Mouse (Mus musculus) heart, adult 18-20 months (tissue): Measurements from ENCODE around the gene Kcnh4. TPM values are rescaled to one million over a fixed set of nuclear protein-coding genes. Genes with fewer than 3 reads are reported as not detected.

ENCODE experiments used
- DNase-seq, 2 experiments: peaks; one replicate each; pipeline ENCODE4 v3.0.0; 2021 to 2022; ENCODE audit warnings: mixed read lengths in 1 of 2
- long read RNA-seq, 2 experiments: library from polyadenylated mRNA; stranded (forward); transcript quantifications; one replicate each; pipeline ENCODE4 v2.0.0; 2021
- total RNA-seq, 2 experiments: library from RNA; stranded (reverse); gene quantifications; 2 replicates each; pipeline ENCODE4 v1.2.3; 2021

The Kcnh4 gene
- not detected for total RNA-seq
- long read RNA-seq, experiment 1, result 0 reads
- long read RNA-seq, experiment 2, result 0 reads

DNA sequence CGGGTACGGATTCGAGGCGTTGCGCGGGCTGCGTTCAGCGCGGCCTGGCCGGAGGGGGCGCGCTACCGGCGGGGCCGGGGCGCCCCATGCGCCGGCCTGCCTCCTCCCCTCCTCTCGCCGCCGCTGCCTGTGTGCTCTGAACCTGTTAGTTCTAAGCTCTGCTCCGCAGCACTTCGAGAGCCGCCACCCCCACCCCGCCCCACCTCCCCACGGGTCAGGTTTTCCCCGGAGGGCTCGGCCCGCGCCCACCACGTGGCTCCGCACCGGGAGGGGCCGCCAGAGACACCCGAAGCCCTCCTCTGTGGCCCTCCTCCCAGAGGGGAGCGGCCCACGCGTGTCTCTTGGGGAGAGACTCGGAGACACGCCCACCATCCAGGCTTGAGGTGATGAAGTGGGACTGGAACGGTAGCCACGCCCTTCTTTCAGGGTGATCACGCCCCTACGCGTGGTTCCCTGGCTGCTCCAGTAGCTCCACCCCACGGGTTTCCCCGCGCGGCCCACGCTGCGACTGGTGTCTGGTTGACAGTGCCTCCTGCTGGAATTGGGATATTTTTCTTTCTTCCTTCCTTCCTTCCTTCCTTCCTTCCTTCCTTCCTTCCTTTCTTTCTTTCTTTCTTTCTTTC is at the start of gene Kcnh4:
Kcnh4 (minus strand) TSS at position 332 of the 623 bp plus-strand sequence.
- DNase-seq, result peak; percentile 22 to 55

DNA sequence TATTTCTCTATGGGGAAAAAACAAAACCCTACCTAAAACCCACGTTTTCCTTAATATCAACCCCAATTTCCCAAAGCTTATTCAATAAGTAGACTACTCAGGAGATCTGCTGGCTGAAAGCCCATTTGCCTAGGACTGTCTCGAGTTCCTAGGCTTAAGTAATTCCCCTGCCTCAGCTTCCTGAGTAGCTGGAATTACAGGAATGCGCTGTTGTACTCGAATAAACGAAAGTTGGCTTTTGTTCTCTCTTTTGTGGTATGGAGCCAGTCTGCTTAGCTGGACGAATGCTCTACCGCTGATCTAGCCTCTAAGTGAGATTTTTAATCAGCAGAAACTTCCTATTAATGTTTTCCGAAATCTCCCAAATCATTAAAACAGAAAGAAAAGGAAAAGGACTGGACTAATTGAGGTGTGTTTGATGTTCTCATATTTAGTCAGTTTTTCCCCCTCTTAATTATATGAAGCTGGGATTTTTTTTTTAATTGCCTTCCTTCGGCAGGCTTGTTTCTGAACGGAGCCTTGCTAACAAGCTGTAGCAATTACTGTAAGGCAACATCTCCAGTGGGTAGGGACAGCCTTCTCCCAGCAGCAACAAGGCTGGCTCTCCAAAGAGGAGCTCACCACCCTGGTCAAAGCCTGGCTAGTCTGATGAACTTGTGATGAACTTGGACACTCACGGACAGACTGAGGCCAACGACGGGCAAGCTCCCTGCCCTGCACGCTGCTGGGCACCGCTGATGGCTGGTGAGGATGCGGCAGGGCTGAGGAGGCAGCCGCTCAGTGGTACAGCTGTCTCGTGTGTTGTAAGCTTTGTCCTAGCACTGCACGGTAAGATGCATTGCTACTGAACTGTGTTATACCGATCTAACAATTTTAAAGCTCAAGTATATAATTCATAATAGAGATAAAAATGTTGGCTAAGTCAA is 46.9 kb upstream of the Kcnh4 start:
- DNase-seq, result no peak

DNA sequence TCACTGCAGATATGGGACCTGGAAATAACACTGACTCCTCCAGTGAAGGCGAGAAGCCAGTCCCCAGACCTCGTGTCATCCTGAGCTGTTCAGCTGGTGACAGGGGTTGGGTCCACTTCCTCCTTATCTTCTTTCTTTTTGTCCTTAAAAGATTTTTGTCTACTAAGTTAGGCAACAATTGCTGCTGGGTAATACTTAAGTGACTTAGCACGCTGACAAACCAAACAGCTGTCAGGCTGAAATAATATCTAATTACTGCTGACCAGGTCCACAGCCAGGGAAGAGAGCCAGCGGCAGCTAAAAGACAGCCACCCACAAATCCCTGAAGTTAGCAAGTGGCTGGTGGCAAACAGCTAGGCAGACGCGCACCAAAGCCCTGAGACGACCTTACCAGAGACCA is 45.8 kb upstream of the Kcnh4 start:
- DNase-seq, result peak; percentile 54 to 56

DNA sequence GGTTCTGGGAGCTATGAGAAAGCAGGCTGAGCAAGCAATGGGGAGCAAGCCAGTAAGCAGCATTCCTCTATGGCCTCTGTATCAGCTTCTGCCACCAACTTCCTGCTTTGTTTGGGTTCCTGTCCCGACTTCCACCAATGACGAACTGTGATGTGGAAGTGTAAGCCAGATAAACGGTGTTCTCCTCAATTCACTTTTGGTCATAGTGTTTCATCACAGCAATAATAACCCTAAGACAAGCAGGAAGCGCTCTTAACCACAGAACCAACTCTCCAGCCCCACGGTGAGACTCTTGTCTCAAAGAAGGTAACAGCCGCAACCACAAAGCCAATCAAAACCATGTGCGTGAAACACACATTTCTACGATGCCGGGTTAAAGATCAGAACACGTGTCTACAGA is 44.7 kb upstream of the Kcnh4 start:
- no peak for DNase-seq

DNA sequence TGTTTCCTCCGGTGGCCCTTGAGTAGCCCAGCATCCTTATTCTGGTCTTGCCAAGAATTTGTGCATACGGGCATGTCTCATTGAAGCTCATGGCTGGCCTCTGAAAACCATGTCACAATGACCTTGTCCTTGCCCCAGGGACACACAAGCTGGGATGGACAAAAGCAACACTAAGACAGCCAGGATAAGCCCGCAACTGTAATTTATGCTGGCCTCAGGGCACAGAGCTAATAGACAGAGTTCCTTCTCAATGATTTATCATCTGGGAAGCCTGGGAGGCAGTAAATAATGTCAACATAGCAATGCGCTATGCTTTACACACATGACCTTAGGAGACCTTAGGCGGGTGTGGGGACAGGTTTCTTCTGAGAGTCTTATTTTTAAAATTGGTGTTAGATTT is 39.7 kb upstream of the Kcnh4 start:
- no peak for DNase-seq

DNA sequence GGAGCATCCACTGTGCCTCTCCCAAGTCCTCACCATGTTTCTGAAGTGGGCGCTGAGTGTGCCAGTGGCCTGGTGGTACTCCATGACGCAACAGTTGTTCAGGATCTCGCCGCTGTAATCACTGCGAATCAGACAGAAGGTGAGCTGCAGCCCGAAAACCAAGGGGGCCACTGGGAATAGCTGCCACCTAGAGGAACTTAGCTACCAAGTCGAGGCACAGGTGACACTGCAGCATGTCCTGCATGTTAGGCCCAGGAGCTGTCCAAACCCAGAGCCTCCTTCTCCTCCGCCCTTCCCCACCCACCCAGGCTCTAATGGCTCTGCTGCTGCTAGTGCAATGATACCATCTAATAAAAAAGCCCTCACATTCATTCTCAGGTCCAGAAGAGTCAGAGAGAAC is 36.8 kb upstream of the Kcnh4 start:
- no peak for DNase-seq

DNA sequence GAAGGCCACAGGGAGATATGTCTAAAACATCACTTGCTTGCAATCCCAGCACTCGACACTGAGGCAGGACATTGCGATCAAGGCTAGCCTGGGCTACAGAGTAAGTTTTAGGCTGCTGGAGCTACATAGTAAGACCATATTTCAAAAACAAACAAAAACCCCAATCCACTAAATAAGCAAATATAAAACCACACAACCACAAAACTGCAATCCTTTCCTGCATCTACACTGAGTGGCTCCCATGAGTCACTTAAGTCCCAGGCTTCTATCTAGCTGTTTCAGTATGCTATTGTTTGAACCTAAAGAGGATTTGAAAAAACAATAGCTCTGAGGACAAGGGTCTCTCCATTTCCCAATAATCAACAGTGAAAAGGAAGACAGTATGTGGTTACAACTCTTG is 35.6 kb upstream of the Kcnh4 start:
- no peak for DNase-seq

DNA sequence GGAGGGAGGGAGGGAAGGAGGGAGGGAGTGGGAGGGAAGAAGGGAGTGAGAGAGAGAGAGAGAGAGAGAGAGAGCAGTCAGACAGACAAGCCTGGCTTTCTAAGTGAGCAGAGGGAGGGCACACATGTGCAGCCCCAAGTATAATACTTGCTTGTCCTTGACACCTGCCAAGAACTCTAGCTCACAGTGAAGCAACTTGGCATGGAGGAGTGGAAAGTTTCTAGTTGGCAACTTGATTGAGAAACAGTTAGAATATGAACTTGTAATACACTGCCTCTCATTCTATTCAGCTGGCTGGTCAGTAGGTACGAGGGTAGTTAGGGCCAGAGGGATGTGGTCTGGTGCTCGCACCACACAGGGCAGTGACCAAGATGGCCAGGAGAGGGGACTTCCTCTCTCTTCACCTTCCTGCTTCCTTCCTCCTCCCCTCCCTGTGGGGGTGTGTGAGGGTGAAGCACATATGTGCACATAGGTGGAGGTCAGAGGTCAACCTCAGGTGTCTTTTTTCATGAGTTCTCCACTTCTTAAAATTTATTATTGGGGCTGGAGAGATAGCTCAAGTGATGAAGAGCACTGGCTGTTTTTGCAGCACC is 31.8 kb upstream of the Kcnh4 start:
- DNase-seq, result peak; percentile 77 to 82

DNA sequence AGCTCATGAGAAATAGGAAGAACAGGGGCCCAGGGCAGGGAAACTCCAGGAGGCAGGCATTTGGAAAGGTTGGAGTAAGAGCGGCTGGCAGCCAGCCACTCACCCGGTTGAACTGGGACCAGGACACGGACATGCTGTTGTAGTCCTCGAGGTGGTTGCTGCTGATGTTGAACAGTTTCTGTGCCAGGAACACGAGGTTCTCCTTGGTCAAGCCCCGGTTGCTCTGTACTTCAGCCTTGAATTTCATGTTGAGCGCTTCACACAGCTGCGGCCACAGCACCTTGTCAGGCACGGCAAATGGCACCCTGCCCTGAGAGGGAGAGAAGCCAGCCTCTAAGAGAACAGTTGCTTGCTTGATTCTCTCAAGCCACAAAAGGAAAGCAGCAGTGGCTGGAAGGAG is 30.9 kb upstream of the Kcnh4 start:
- DNase-seq, result peak; percentile 81 to 83

DNA sequence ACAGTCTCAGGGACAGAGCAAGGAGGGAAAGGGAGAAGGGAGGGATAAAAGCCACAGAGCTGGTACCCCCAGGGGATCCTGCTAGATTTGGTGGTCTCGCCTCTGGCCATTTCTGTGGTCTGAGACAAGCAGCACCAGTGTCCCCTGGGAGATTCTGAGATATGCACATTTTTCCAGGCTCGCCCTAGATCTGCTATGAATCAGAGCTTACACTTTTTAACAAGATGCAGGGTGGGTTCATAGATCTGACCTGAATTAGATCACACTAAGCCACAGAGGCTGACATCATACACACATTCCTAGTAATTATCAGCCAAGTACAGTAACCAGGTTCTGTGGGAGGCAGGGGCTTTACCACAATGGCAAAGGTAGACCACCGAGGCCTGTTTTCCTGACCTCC is 30.0 kb upstream of the Kcnh4 start:
- no peak for DNase-seq

DNA sequence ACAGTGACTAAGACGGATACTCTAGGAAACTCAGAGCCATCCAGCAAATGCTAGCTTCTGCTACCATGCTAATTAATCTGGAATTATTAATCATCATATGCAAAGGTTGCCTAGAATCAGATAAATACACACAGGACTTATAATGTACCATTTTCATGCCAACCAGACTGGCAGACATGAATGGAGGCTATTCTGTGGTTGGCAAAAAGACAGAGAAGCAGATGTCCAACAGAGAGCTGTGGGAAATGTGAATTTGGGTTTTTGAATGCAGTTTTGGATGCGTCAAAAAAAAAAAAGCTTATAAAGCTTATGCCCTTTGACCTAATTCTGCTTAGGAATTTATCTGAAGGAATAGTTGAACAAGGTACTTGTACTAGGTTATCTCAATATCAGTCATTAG is 26.0 kb upstream of the Kcnh4 start:
- no peak for DNase-seq

DNA sequence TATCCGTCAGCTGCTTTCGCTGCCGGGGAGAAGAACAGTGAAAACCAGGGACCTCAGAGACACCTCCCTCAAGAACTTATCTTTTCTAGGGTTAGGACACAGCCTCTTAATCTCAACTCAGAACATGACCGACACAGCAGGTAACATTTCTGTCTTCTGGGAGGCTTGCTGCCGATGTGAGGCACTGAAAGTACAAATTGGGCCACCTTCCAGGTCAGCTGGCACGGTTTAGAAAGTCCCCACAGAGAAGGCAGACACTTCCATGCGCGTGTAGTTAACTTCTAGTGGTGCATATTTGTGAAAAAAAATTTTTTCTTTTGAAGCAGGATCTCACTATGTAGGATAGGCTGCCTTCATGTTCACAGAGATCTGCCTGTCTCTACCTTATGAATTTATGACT is 24.5 kb upstream of the Kcnh4 start:
- no peak for DNase-seq

DNA sequence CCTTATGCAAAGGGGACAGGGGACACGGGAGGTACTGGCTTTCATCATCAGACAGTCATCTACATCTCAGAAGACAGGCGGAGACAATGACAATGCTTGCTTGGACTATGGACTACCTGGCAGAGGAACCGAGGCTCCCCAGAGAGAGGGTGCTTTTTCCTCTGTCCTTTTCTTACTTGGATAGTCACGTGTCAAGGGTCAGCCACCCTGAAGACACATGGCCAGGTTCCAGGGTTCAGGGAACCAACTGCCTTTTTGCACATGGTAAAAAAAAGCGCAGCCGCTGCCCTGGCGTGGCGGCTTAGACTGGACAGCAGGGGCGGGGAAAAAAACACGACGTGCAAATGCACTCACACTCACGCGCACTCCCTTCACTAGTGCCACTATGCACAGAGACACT is 22.8 kb upstream of the Kcnh4 start:
- DNase-seq, result no peak

DNA sequence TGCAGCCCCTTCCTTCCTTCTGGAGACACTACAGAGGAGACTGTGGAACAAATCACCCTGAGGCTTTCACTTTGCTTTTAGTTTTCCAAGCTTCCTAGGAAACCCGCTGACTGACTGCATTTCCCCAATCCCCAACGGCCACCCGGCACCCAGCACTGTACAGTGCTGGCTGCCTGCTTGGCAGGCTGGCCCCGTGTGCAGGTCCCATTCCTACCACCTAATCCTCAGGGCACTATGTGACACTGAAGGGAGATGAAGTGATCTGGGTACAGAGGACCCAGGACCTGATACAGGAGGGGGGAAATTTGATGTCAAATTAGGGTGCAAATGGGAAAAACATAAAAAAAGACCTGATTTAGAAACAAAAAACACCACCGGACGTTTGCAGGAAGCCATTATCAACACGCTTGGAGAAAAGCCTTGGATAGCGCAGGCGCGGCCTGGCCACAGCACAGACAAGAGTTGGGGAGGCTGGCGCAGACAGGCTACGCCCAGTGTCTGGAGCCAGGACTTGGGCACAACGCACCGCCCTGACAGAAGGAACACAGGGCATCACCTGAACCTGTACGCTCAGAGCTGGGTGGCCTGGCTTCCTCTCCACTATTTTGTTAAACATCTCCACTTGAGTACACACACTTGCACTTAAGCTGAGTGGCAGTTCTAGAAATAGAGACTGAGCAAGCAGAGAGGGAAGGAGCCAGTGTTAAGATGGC is 22.2 kb upstream of the Kcnh4 start:
- peak in 1 of 2 experiments; percentile 36 for DNase-seq

DNA sequence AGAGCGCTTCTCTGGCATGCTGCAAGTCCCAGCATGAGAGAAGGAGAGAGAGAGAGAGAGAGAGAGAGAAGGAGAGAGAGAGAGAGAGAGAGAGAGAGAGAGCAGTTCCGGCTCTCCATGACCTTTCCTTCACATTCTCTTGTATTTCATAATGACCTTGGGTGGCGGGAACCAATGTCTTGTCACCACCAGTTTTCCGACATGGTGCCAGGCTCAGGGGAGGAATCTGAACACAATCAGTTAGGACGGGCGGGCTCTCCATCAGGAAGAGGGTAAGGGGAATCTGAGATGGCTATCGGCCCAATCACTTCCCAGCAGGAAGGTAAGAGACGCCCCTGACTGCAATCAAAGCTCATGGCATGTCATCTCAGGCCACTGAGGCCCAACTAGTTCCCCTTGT is 20.5 kb upstream of the Kcnh4 start:
- no peak for DNase-seq

DNA sequence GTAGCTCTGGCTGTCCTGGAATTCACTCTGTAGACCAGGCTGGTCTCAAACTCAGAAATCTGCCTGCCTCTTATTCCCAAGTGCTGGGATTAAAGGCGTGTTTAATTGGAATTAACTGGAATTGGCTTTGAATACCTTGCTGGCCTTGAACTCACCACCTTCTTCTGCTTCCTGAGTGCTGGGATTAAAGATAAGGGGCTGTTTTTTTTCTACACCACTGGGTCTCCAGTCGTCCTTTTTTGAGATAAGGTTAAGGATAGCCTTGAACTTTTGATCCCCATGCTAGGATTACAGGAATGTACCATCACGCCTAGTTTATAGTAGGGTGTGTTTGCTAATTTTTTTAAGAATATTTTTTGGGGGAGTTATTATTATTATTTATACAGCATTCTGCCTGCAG is 18.3 kb upstream of the Kcnh4 start:
- no peak for DNase-seq

DNA sequence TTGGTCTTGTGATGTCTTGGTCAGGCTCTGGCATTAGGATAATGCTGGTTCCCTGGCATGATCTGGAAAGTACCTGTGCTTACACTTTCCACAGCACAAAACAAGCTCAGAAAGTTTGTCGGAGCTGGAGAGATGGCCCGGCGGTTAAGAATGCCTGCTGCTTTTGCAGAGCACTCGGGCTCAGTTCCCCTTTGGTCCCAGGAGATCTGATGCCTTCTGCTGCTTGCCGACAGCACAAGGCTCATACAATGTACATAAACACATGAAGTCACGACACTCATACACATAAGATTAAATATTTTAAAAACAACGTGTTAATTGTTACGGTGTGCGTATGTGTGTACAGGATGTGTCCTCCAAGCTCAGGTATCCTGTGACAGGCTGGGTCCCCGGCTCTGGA is 16.2 kb upstream of the Kcnh4 start:
- DNase-seq, result no peak

DNA sequence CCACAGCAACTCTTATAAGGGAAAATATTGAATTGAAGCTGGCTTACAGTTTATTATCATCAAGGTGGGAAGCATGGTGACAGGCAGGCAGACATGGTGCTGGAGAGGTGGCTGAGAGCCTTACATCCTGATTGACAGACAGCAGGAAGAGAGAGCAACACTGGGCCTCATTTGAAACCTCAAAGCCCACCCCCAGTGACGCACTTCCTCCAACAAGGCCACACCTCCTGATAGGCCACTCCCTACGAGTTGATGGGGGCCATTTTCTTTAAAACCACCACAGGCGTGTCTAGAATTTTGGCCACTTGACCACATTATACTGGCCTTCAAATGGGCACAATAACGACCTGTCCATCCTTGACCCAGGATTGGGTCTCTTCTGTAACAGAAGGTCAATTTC is 14.5 kb upstream of the Kcnh4 start:
- DNase-seq, result no peak

DNA sequence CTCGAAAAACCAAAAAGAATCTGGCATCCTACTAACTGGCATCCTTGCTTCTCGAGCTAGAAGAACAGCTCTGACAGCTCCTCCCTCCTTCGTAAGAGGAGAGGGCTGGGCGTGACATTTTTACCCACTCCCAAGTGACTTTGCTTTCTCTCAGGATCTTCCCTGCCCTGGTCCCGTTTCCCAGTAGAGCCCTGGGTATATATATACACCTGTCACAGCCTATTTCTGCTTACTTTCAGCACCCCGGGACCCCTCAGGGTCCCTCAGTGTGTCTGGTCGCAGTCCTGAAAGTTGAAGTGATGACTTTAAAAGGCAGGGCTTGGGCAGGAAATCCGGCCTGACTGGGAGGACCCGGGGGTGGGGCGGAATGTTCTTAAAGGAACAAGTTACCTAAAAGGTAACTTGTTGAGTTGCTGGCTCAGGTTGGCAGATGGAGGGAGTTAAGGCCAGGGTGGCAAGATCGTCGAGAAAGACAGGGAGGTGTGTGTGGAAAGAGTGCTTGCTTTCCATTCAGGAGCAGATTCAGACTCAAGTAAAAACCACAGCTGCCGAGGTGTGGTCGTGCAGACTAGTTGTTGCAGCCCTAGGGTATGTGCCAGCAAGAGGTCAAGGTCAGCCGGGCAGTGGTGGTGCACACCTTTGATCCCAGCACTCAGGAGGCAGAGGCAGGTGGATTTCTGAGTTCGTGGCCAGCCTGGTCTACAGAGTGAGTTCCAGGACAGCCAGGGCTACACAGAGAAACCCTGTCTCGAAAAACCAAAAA is 11.1 kb upstream of the Kcnh4 start, which contains the start of gene Ghdc:
Ghdc (minus strand) TSS at position 312 of the 763 bp plus-strand sequence.
- peak; percentile 92 to 95 for DNase-seq

DNA sequence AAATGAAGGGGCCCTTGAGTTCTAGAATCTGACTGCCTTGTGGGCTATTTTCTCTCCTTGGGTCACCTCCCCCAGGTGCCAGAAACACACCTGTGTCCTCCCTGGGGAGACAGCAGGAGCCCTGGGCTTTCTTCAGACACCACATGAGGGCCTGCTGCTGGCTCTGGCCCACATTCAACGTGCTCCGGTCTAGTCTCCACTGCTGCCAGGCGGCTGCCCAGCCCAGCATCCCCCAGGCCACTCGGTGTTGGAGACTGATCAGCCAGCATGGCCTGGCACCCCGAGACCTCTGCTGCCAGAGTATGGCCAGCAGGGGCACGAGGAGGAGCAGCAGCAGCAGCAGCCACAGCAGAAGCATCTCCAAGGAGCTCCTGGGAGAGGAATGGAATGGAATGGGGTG is 10.2 kb upstream of the Kcnh4 start:
- DNase-seq, result no peak

DNA sequence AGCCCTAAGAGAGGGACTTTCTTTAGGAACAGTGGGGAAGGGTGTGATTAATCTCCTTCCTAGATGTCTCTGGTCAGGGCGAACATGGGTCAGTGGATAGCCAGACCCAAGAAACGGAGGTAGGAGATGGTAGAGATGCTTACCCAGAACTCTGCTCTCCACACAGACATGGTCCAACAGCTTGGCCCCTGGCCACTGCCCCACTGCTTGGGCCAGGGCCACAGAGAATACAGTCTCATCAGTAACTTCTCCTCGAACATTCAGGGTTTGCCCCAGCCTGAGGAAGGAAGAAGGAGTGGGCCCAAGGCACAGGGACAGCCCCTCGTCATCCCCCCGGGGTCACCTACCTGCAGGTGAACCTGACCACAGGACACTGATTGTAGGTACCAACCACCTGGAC is 8.1 kb upstream of the Kcnh4 start:
- no peak for DNase-seq

DNA sequence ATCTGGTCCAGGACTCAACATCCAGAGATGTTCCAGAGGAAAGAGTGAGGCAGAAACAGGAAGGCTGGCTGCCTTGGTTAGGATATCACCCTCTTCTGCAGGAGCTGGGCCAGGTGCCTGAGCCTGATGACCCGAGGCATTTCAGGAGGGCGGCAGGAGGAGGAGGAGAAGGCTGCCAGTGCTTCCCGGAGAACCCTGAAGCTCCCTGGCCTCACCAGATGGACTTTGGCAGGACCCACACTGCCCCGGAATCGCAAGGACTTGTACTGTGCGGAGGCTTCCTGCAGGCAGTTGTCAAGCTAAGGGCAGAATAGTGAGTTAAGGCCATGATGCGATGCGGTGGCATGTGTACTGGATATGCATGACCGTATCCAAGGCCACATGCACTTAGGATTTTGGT is 7.0 kb upstream of the Kcnh4 start:
- no peak for DNase-seq
